Mouse (Mus musculus) liver, embryonic 16.5 days (tissue): Measurements from ENCODE around the gene Ascl3. TPM values are rescaled to one million over a fixed set of nuclear protein-coding genes. Genes with fewer than 3 reads are reported as not detected.

Experiments
- ATAC-seq: fragments of 200-750 bp; cut with Nextera tagmentation; 2 replicates; pipeline ENCODE4 v1.8.0; 2017; ENCODE audit warnings: low read depth, mild to moderate bottlenecking, moderate number of reproducible peaks, moderate library complexity
- H3K27ac ChIP-seq: fragments of 300-500 bp; sonication (generic); 2 replicates; pipeline ENCODE4 v1.5.1; 2014; ENCODE audit warnings: mild to moderate bottlenecking, low read length
- H3K27me3 ChIP-seq: fragments of 300-500 bp; sonication (generic); 2 replicates; pipeline ENCODE4 v1.6.1; 2014; ENCODE audit warnings: low read depth, low read length, mixed read lengths; ENCODE audit not compliant: control insufficient read depth, insufficient read depth
- H3K36me3 ChIP-seq: fragments of 300-500 bp; sonication (generic); 2 replicates; pipeline ENCODE4 v1.6.1; 2014; ENCODE audit warnings: mild to moderate bottlenecking; ENCODE audit not compliant: control insufficient read depth, insufficient read depth
- H3K4me1 ChIP-seq: fragments of 300-500 bp; sonication (generic); 2 replicates; pipeline ENCODE4 v1.6.1; 2014; ENCODE audit warnings: low read depth, low read length, mixed read lengths; ENCODE audit not compliant: control insufficient read depth
- H3K4me2 ChIP-seq: fragments of 300-500 bp; sonication (generic); 2 replicates; pipeline ENCODE4 v1.6.1; 2014; ENCODE audit warnings: low read depth, low read length, mixed read lengths
- H3K4me3 ChIP-seq: fragments of 300-500 bp; sonication (generic); 2 replicates; pipeline ENCODE4 v1.5.1; 2014; ENCODE audit warnings: low read depth, mild to moderate bottlenecking, low read length
- H3K9ac ChIP-seq: fragments of 300-500 bp; sonication (generic); 2 replicates; pipeline ENCODE4 v1.6.1; 2014; ENCODE audit warnings: low read depth, low read length
- H3K9me3 ChIP-seq: fragments of 300-500 bp; sonication (generic); replicated peaks from 2 replicates; pipeline ENCODE4 v1.6.1; 2016; ENCODE audit warnings: low read length; ENCODE audit not compliant: control insufficient read depth
- WGBS: fragments of 180-500 bp; shearing (Covaris S2); extraction: QIAGEN DNeasy Blood & Tissue Kit; methylation state at CpG from one replicate; pipeline ENCODE4 v1.1.7; 2014; ENCODE audit not compliant: insufficient replicate concordance; 5-methylcytosine and 5-hydroxymethylcytosine counted together
- polyA plus RNA-seq: library from polyadenylated mRNA; unstranded; fragments of >200 nt; fragmentation: Nextera tagmentation; extraction: Ambion mirVana; gene quantifications from 2 replicates; pipeline ENCODE4 v1.2.1, GENCODE M21; 2015

The Ascl3 gene
- not detected in 2 replicates for polyA plus RNA-seq

- Histone ChIP-seq H3K4me3 (no peak within 1 kb of the TSS), H3K4me2 (no peak within 1 kb of the TSS), H3K4me1 (no peaks in the 10 kb centered on the region), H3K27me3 (no peaks in the 10 kb centered on the region), H3K36me3 (no peaks in the 10 kb centered on the region; the same call in 1 of the 2 replicates), H3K9ac (no peak within 1 kb of the TSS), H3K9me3 (no peaks in the 10 kb centered on the region), H3K27ac (no peak within 1 kb of the TSS)
- ATAC-seq = no peak
- WGBS = 75% methylated on average over 5 of the region's 5 CpGs
Measured at GRCm38 (mm10) chr7:109731626-109732025, at the start of gene Ascl3. Ascl3 (minus strand) TSS chr7:109731726.

DNA sequence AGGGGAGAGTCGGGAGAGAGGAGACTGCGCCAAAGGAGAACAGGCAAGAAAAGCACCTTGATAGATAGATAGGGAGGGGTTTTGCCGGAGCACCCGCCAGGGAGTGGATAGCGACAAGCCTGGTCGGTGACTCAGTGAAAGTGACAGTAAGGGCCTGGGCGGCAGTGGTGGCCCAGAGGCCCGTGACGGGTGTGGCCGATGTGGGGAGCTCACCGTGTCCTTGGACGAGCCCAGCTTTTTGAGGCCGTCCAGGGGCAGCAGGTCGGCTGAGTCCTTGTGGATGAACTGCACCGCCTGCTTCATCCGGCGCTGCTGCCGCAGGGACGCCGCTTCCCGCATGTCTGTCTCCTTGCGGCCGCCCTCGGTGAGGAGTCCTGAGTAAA lies 49.6 kb upstream of the Ascl3 start:
- 3% methylated on average over 24 of the region's 24 CpGs for WGBS
- peak; percentile 71 for ATAC-seq
- Histone ChIP-seq H3K27ac (no peak overlapping the region), H3K9ac (peak overlapping the region; percentile 16; the same call in 1 of the 2 replicates), H3K4me1 (peaks cover 13% of the 10 kb centered on the region), H3K36me3 (no peaks in the 10 kb centered on the region), H3K9me3 (no peaks in the 10 kb centered on the region), H3K4me2 (peak overlapping the region; percentile 74), H3K27me3 (peaks cover 49% of the 10 kb centered on the region), H3K4me3 (peak overlapping the region; percentile 50)

DNA sequence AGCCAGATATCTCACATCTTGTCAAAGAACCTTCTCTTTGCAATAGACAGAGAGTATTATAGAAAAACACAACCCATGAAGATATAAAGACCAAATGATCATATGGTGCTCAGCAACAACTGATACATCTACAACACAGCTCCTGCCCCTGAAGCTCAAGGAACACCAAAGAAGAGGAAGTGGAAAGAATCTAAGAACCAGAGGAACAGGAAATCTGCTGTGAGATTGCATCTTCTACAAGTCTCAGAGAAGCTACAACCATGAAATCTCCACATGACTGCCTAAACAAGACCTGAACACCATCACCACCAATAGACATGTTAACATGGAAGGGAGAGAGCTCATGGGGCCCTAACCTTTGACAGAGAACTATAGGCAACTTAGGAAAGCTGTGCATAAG lies 40.7 kb upstream of the Ascl3 start:
- H3K9me3 ChIP-seq = no peaks in the 10 kb centered on the region
- no peaks in the 10 kb centered on the region for H3K36me3 ChIP-seq
- no peaks in the 10 kb centered on the region for H3K27me3 ChIP-seq
- H3K4me3 ChIP-seq = no peak overlapping the region
- ATAC-seq = no peak
- H3K4me2 ChIP-seq = no peak overlapping the region
- peaks cover 12% of the 10 kb centered on the region for H3K4me1 ChIP-seq
- no peak overlapping the region for H3K9ac ChIP-seq
- no peak overlapping the region for H3K27ac ChIP-seq

DNA sequence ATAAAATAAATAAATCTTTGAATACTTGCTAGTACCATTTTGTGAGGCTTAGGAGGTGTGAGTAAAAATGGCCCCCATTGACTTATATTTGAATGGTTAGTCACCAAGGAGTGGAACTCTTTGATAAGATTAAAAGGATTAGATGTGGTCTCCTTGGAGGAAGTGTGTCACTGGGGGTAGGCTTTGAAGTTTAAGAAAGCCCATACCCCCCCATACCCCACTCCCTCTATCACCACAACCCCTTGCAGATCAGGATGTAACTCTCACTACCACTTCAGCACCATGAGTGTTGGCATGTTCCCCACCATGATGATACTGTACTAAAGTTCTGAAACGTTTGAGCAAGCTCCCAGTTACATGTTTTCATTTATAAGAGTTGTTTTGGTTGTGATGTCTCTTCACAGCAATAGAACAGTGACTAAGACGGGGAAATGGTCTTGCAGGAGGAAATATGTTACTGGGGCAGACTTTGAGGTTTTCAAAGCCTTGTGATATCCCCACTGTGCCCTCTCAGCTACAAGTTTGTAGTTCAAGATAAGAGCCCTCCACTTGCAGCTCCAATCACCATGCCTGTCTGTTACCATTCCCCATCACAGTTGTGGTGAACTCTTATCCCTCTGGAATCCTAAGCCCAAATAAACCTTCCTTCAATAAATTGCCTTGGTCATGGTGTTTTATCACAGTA lies 37.3 kb upstream of the Ascl3 start:
- no peak overlapping the region for H3K4me2 ChIP-seq
- no peaks in the 10 kb centered on the region for H3K9me3 ChIP-seq
- 13% methylated on average over 2 of the region's 2 CpGs for WGBS
- no peaks in the 10 kb centered on the region for H3K27me3 ChIP-seq
- peaks cover 15% of the 10 kb centered on the region for H3K4me1 ChIP-seq
- no peak overlapping the region for H3K27ac ChIP-seq
- no peaks in the 10 kb centered on the region for H3K36me3 ChIP-seq
- H3K4me3 ChIP-seq = no peak overlapping the region
- no peak for ATAC-seq
- no peak overlapping the region for H3K9ac ChIP-seq

GRCm38 (mm10) chr7:109767575-109768350 lies 36.2 kb upstream of the Ascl3 start:
- no peaks in the 10 kb centered on the region for H3K9me3 ChIP-seq
- ATAC-seq = peak; percentile 86
- 57% methylated on average over 7 of the region's 7 CpGs for WGBS
- H3K27ac ChIP-seq = 0 out of 2 replicates have a peak overlapping the region, but pooled peaks have one; percentile 2
- no peak overlapping the region for H3K4me3 ChIP-seq
- no peaks in the 10 kb centered on the region for H3K36me3 ChIP-seq
- H3K27me3 ChIP-seq = no peaks in the 10 kb centered on the region
- H3K4me2 ChIP-seq = peak overlapping the region; percentile 24
- peaks cover 15% of the 10 kb centered on the region for H3K4me1 ChIP-seq
- no peak overlapping the region for H3K9ac ChIP-seq

DNA sequence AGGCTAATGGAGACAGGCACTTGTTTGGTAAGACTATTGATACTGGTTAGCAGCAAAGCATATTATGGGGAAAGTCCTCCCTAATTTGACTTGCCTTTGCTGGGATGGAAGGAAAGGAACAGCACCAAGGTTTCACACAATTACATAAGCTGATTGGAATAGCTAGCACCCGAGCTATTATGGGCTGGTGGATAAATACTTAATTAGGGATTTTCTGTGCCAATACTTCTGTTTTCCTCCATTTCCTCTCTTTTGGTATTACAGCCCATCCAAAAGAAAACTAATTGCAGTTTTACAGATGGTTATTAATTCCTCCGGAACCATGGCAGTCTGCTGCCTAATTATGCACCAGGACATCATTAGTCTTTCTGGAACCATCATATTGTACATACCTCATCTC lies 32.5 kb upstream of the Ascl3 start:
- Histone ChIP-seq H3K9me3 (no peaks in the 10 kb centered on the region), H3K4me1 (peaks cover 14% of the 10 kb centered on the region), H3K27ac (no peak overlapping the region), H3K9ac (no peak overlapping the region), H3K36me3 (no peaks in the 10 kb centered on the region), H3K27me3 (no peaks in the 10 kb centered on the region), H3K4me2 (no peak overlapping the region), H3K4me3 (no peak overlapping the region)
- ATAC-seq = no peak
- WGBS = 62% methylated on average over 2 of the region's 2 CpGs

- Histone ChIP-seq H3K4me3 (no peak overlapping the region), H3K4me2 (no peak overlapping the region), H3K9me3 (no peaks in the 10 kb centered on the region), H3K9ac (no peak overlapping the region), H3K4me1 (peaks cover 10% of the 10 kb centered on the region), H3K27me3 (no peaks in the 10 kb centered on the region), H3K36me3 (no peaks in the 10 kb centered on the region), H3K27ac (no peak overlapping the region)
- no peak for ATAC-seq
- 80% methylated on average over 3 of the region's 3 CpGs for WGBS
Measured at GRCm38 (mm10) chr7:109756291-109756690, 24.8 kb upstream of the Ascl3 start.

DNA sequence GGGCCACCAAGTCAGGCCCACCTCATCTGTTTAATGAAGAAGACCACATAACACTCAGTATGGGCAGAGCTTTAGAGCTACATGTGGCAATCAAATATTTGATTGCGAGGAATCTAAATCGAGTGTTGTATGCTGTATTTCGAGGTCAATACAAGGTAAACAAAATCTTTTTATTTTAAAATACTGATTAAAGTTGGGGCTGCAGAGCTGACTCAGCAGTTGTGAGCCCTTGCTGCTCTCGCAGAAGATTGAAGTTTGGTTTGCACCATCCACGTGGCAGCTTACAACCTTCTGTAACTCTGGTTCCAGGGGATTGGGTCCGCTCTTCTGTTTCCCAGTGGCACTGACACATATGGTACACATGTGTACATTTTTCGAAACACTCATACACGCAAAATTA lies 22.5 kb upstream of the Ascl3 start:
- H3K4me3 ChIP-seq = no peak overlapping the region
- H3K27me3 ChIP-seq = no peaks in the 10 kb centered on the region
- peaks cover 13% of the 10 kb centered on the region for H3K4me1 ChIP-seq
- WGBS = 79% methylated on average over 8 of the region's 8 CpGs
- H3K27ac ChIP-seq = no peak overlapping the region
- no peak overlapping the region for H3K9ac ChIP-seq
- H3K4me2 ChIP-seq = no peak overlapping the region
- H3K36me3 ChIP-seq = no peaks in the 10 kb centered on the region
- ATAC-seq = no peak
- no peaks in the 10 kb centered on the region for H3K9me3 ChIP-seq
